Mouse (Mus musculus) right cerebral cortex, adult 2 months (tissue): ENCODE results near the gene Atxn7l3.
A peak's percentile ranks its signal among the peaks of the same experiment; 100 is the strongest.

ENCODE experiments used
- DNase-seq, 2 experiments: peaks; one replicate each; pipeline ENCODE4 v3.0.0; 2021 to 2022; ENCODE audit warnings: low spot score in 2 of 2

Gene Atxn7l3

DNA sequence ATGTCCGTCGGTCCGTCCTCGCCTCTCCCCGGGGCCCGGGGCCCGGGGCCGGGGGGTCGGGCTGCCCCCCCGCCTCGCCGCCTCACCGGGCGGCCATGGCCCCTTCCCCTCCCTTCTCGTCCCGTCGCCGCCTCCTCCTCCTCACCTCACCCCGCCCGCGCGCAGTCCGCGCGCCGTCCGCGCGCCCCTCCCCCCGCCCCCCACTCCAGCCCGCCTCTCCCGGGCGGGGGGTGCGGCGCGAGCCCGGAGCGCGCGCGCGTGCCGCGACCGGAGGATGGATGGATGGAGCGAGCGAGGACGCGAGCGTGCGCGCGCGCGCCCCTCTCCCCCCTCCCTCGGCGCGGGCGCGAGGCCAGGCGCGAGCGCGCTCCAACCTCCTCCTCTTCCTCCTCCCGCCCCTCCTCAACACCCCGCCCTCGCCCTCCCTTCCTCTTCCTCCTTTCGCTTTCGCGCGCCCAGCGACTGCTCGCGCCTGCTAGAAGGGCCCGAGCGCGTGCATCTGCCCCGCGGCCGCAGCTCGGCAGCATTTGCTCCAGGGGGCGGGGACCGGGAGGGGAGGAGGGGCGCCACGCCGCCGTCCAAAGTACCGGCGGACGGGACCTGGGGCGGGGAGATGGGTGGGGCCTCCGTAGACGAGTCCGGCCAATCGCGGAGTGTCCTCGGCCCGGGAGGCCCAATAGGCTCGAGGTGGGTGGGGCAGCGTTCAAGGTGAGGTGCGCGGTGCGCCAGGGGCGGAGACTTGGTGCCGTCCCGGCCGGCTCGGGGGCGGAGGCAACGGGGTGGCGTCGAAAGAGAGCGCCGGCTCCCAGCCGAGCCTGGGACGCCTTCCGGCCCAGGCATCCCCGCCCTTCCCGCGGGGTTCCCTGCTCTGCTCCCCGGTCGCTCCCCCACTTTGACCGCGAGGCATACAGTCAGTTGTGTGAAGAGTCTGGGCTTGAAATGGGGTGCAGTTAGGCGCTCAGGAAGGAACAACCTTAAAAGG lies at the start of gene Atxn7l3:
Gene Atxn7l3, minus strand, starts transcription at position 141 of the 982 bp plus-strand sequence.
- DNase-seq, result peak; percentile 98

DNA sequence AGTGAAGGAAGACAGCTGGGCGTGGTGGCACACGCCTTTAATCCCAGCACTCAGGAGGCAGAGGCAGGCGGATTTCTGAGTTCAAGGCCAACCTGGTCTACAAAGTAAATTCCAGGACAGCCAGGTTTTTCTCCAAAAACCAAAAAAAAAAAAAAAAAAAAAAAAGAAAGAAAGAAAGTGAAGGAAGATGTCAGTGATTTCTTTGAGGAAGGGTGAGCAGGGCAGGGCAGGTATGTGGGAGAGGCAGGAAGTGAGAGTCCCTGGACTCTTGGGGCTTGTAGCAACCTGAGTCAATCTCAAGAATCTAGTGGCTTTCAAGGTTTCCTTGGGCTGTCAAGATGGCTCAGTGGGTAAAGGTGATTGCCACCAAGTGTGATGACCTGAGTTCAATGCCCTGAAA lies 48.0 kb upstream of the Atxn7l3 start:
- DNase-seq, result no peak

DNA sequence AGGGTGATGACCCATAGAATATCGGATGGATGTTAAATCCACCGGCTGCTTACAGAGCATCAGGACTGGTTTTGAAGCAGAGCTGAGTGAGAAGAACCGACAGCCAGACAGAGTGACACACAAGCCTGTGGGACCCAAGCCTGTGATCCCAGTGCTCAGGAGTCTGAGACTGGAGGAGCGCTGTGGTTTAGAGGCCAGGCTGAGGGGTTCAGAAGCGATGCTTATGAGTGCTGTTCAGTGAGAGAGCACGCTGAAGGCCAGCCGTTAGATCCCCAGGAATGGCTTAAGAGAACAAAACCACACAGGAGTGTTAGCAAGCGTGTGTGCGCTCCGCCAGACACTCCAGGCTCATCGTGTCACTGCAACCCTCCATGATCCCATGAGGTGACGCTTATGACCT lies 46.3 kb upstream of the Atxn7l3 start:
- DNase-seq, result no peak

DNA sequence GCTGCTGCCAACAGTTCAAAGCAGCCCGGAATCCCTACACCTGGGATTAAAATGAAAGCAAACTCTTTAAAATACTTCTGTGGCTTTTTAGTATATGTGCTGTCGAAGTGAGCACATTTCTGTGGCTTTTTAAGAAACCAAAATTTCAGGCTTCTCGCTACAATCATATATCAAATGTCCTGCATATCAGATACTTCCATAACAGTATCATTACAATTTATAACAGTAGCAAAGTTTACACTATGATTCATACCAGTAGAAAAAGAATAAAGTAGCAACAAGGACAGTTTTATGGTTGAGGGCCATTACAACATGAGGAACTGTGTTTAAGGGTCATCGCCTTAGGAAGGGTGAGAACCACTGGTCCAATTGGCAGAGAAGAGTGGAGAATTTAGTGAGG lies 44.7 kb upstream of the Atxn7l3 start:
- DNase-seq, result no peak

DNA sequence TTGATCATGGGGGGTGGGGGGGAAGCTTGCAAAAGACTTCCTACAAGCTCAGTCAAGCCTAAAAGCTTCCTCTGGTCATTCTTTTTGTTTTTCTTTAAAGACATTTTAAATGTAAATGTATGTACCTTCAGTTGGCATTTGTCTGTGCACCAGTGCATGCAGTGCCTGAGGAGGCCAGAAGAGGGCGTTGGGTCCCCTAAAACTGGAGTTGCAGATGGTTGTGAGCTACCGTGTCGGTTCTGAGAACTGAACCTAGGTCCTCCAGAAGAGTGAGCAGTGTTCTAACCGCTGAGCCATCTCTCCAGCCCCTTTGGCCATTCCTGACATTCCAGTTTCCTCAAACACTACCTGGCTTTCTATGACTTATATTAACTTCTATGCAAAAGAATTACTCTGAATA lies 43.2 kb upstream of the Atxn7l3 start:
- DNase-seq, result no peak

DNA sequence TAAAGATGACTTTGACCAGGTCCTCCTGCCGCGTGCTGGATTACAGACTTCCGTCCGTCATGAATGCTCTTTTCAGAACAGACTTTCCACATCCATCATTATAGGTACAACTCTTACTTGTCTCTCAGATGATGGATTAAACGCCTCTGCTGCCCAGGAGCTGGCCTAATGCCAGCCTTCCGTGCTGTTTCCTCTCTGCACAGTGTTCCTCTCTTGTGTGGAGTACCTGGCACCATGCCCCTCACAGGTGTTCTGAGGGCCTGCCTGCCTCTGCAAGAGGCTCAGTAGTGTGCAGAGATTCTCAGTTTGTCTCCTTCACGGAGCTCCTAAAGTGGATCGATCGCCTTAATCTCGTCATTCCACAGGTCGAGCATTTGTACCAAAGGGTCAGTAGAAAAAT lies 42.8 kb upstream of the Atxn7l3 start:
- DNase-seq, result peak in 1 of 2 experiments; percentile 12

DNA sequence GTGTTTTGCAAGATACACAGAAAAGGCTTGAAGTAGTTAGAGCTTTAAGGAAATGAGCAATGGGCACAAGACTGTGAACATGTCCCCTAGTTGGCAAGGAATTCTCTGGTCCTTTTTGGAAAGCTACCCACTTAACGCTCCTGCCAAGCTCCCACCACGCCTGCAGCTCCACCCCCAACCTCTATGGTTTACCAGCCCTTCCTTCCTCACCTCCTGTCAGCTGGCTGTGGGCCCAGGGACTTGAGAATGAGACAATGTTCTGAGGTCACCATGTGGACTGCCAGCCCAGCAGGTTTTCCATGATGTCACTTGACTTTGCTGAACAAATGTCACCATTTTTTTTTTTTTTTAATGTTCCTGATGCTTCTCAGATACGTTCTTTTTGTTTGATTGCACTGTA lies 42.1 kb upstream of the Atxn7l3 start:
- DNase-seq, result peak; percentile 66

DNA sequence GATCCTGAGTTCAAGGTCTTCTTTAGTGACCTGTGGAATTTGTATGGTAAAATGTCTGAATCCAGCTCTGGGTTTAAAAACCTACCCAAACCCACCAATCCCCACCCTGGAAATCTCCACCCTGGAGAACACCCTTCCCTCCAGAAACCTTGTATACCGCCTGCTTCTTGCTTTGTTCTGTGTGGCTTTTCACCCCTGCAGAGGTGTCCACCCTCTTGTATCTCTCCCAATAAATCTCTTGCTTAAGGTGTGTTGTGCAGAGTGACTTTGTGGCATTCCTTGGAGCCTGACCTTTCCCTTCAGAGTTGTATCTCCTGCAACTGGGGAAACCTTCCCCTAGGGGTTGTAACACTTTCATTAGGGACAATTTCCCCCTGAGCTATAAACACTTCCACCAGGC lies 41.5 kb upstream of the Atxn7l3 start:
- no peak for DNase-seq

DNA sequence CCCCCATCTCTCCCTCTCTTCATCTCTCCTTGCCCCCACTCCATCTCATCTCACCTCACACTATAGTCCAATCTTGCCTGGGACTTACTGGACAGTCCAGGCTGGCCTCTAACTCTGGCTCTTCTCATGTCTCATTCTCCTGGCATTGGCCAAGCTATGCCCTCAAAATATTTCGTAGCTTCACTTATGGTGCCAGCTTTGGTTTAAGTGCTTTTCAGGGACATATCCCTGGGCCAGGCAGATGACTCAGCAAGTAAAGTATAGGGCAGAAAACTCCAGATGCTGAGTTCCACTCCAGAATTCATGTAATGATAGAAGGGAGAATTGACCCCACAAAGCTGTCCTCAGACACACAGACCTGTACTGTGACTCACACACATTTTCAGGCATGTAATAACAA lies 39.8 kb upstream of the Atxn7l3 start:
- no peak for DNase-seq

DNA sequence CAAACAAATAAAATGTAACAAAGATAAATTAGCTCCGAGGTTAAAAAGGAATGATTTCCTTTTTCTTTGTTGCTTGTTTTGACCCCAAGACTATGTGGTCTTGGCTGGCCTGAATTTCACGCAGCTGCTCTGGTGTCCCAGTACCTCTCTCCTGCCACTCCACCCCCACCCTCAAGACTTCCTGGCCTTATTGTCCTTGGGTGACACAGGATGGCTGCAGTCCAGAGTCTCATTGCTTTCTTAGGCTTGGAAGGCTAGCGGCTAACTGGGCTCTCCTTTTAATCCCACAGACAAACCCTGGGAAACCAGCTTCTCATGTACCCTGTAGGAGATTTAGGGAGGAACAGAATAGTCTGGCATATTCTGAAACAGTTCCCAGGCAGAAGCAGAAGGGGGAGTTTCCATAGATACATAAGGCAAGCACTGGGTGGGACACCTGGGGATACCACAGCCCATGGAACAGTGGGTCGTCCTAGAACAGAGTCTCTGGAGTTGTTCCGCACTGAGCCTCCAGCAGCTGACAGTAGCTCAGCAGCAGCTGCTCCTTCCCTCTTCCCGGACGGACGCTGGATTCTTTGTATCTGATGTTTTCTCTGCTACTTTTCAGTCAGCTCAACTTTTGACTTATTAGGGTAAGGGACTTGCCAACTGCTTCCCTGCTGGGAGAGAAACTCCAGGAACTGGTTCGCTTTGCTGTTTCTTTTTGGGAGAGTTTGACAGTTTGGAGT lies 38.7 kb upstream of the Atxn7l3 start:
- DNase-seq, result no peak

DNA sequence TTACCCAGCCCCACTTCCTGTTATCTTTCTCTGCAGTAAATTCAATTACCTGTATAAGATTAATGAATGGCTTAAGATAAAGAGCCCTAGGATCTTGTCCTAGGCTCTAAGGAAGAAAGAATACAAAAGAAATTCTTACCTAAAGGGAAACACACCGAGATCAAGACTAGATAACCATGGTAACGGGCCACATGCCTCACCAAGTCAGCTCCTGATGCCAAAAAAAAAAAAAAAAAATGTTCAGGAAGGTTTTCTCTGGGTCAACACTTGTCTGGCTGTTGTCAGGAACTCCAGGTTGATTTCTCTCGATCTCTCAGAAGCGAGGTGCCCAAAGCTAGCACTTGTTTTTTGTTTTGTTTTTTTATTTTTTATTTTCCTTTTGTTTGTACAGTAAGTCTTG lies 37.6 kb upstream of the Atxn7l3 start:
- no peak for DNase-seq

DNA sequence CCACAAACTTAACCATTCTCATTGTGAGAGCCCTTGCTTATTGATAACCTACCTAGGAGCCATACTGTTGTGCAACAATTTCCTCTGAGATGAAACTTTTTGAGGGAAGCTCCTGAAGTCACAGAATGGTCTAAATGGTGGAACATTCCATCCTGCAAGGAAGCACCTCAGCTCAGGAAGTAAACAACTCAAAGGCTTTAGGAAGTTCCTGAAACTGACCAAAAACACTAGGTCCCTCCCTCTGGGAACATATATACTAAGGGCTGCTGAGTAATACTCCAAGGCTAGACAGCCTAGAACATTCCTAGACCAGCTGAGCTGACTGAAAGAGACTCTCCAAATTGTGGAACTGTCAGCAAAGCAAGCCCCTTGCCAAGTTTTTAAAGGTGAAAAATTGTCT lies 36.6 kb upstream of the Atxn7l3 start:
- no peak for DNase-seq

DNA sequence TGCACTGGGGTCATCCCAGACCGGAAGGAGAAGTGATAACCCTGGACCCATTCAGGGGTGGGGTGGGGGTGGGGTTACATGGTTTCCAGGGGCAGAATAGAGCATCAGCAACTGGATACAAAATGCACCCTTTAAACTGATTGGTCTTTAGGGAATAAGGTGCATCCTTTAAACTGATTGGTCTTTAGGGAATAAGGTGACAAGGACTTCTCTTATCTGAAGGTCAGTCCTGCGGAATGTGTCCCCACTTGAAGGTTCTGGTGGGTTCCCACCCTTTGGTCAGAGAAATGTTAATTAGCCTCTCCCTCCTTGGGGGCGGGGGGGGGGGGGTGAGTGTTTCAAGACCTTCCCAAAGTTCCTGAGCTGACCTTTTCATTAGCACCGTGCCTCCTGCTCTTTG lies 35.4 kb upstream of the Atxn7l3 start:
- no peak for DNase-seq

DNA sequence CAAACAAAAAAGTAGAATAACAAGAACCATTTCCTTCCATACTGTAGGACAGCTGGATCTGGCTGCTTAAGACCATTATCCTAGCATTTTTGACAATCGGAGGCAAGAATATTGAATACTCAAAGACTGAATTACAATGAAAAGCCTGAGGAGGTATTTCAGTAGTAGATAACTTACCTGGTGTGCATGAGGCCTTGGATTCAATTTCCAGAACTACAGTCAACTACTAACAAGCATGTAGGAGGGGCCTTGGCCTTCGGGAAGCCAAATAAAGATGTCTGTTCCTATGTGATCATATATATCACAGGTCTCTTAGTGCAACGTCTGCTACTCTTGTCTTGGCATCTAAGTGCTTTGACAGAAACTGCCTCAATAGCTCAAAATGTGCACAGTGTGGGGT lies 33.6 kb upstream of the Atxn7l3 start:
- DNase-seq, result no peak

DNA sequence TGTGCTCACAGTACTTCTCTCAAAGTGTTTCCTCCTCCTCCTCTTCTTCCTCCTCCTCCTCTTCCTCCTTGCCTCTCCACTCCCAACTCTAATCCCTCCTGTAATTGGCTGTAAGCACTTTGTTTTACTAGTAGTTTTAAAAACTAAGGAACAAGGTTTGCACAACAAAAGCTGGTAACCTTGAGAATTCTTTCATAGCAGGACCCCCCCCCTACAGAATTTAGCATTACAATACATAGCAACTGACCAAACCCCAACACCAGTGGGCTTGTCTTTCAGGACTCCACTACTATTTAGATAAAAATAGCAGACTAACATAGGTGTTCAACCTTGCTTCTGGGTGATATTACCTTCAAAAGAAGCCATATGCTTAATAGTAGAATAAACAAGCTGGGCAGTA lies 33.1 kb upstream of the Atxn7l3 start:
- no peak for DNase-seq

DNA sequence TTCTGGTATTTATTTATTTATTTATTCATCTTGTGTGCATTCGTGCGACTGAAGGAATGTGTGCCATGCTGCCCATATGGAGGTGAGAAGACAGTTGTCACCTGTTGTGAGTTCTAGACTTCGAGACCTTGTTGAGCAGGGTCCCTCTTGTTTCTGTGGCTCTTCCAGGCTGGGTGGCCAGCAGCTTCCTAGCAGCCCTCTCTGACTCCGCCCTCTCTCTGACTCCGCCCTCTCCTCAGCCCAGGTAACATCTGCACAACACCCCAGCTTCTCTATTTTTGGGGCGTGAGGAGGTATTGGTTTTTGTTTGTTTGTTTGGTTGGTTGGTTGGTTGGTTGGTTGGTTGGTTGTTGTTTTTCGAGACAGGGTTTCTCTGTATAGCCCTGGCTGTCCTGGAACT lies 31.4 kb upstream of the Atxn7l3 start:
- no peak for DNase-seq

DNA sequence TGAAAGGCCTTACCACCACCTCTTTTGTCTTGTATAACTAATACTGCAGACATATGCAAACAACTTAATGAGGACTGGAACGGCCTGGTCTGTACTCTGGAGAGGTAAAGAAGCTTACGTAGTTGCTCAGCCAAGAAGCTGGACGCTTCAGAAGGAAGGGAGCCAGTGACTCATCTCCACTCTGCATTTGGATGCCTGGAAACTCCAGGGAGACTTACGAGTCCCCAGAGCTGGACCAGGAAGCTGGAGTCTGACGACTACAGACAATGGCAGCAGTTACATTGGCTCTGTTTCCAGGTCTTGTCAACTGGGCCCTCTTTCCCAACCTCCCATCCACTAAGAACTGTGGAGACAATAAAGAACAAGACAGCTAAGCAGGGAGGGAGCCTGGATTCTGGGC lies 30.8 kb upstream of the Atxn7l3 start:
- DNase-seq, result no peak

DNA sequence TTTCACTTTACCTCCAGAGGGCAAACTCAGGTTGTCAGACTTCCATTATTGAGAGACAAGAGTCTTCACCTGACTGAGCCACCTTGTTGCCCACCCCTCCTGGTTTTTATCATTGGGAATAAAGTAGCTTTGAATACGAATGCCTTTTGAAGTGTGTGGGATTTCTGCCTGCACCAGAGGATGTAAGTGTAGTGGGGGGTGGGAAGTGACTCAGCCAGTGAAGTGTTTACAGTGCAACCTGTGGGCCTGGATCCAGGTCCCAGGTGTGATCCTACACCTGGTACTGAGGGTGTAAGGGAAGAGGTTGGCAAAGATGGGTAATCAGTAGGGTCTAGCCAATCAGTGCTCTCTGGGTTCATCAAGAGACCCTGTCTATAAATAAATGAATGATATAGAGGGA lies 27.1 kb upstream of the Atxn7l3 start:
- no peak for DNase-seq

DNA sequence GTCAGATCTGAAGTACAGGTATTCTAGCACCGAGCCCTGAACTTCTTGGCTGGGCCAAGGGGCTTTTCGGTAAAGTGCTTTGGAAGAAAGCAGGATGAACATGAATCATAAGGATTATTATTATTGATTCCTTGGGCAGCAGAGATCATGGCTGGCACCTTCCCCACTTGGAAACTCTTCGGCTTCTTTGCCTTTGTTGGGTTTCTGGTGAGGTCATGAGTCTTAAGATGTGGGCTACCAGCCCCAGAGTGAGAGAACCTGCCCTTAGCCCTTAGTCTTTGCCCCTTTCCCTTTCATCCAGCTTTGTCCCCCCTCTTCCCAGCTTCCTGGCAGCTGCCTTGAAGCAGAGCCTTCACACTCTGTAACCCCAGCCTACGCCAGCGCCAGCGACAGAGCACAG lies 25.5 kb upstream of the Atxn7l3 start:
- no peak for DNase-seq

DNA sequence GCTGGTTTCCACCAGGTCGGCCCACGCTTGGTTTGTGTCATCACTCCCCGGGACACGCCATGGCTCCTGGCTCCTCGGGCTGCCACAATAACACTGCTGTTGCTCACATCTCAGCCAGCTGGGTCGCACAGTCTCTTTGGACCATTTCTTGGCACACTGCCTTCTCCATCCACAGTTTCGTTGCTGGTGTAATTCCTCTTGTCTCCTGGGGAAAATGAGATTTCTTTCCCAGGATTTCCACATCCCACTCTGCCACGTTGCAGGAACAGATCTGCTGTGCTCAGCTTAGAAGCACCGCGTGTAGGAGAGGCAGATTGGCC lies 24.2 kb upstream of the Atxn7l3 start:
- DNase-seq, result peak; percentile 83

DNA sequence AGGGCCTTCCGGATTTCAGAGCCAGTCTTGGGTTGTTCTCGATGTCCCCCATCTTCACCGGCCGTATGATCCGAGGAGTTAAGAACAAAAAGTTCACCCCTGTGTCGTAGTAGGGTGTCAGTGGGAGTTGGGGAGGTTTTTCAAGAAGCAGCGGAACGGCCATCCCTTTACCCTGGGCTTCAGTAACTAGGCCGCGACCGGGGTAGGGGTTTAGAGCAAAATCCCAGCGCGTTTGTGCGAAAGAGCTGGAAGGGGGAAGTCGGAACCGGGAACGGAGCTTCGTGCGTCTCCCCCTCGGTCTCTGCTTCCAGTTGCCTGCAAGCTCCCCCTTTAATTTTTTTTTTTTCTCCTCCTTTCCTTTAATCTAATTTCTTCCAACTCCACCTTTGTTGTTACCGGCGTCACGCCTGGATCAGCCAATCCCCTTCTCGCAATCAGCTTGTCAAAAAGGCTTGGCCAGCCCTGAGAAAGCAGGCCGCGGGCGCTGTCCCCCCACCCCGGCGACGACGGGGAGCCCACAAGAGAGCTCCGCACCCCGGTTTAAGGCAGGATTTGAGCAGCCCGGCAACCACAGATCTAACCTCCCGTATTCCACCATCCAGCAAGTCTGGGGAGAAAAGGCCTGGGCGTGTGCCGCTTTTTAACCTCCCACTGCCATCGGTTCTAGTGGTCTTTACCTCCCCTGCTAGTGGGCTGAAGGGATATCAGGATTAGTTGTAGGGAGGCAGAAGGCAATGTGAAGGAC lies 23.7 kb upstream of the Atxn7l3 start:
- DNase-seq, result peak; percentile 90 to 92

DNA sequence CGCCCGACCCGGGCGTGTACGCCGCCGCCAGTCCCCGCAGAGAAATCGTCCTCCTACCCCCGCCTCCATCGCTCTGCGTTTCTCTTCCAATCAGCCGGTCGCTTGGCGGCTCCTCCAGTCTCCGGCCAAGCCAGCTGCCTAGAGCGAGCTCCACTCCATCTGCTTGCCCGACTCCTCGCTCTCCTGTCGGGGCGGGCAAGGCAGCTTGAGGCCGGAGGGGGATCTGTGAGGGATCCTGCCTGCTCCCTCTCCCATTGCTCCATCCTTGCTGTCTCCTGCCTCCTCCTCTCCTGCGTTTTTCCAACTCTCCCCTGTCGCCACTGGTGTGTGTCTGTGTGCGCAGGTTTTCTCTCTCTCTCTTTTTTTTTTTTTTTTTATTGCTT lies 23.0 kb upstream of the Atxn7l3 start, which contains the start of gene Ubtf:
Gene Ubtf, minus strand, starts transcription at position 333 of the 383 bp plus-strand sequence.
- peak; percentile 80 to 81 for DNase-seq
